Mouse (Mus musculus) midbrain, embryonic 10.5 days (tissue): ENCODE measurements around the gene Vcam1. TPM values are rescaled to one million over a fixed set of nuclear protein-coding genes. Genes with fewer than 3 reads are reported as not detected.

Experiments
- DNase-seq: peaks from one replicate; pipeline ENCODE4 v3.0.0-alpha.2; 2017; ENCODE audit warnings: low spot score
- H3K27ac ChIP-seq: fragments of 300-500 bp; sonication (generic); replicated peaks from 2 replicates; pipeline ENCODE4 v1.5.1; 2016; ENCODE audit warnings: mild to moderate bottlenecking
- H3K27me3 ChIP-seq: fragments of 300-500 bp; sonication (generic); 2 replicates; pipeline ENCODE4 v1.6.1; 2016; ENCODE audit warnings: low read depth, mild to moderate bottlenecking; ENCODE audit not compliant: poor library complexity, severe bottlenecking
- H3K36me3 ChIP-seq: fragments of 300-500 bp; sonication (generic); 2 replicates; pipeline ENCODE4 v1.6.1; 2016; ENCODE audit warnings: mild to moderate bottlenecking, moderate library complexity
- H3K4me1 ChIP-seq: fragments of 300-500 bp; sonication (generic); 2 replicates; pipeline ENCODE4 v1.6.1; 2016
- H3K4me3 ChIP-seq: fragments of 300-500 bp; sonication (generic); 2 replicates; pipeline ENCODE4 v1.5.1; 2016; ENCODE audit warnings: mild to moderate bottlenecking, moderate library complexity
- H3K9me3 ChIP-seq: fragments of 300-500 bp; sonication (generic); replicated peaks from 2 replicates; pipeline ENCODE4 v1.6.1; 2016; ENCODE audit warnings: mild to moderate bottlenecking
- WGBS: fragments of 180-500 bp; shearing (Covaris S2); methylation state at CpG from one replicate; pipeline ENCODE4 v1.1.7; 2016; 5-methylcytosine and 5-hydroxymethylcytosine counted together
- polyA plus RNA-seq: library from polyadenylated mRNA; unstranded; fragments of >200 nt; fragmentation: Nextera tagmentation; extraction: Ambion mirVana; gene quantifications from 2 replicates; pipeline ENCODE4 v1.2.1, GENCODE M21; 2016

Vcam1 gene
- polyA plus RNA-seq, 1 experiment from 2014 or later, result 30.2 TPM

DNA sequence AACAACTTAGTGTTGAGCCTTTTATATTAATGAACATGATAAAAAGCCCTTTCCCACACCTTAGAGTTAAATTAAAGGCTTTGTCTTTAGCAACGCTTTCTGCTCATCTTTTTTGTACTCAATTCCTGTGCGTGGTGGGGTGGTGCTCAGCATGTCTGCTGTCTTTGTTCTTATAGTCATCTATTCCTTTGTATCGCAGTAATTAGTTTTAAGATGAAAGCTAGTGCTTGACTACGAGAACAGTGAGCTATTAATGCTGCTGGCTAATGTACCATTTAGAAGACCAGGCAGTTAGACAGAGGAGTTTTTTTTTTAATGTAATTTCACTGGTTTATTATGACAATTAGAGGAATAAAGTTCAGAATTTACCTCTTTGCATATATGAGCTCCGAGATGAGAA lies 69.2 kb downstream of the Vcam1 start:
- 81% methylated on average over 5 of the region's 5 CpGs for WGBS
- no peak overlapping the region for H3K27ac ChIP-seq
- no peak overlapping the region for H3K4me3 ChIP-seq
- no peaks in the 10 kb centered on the region for H3K27me3 ChIP-seq
- DNase-seq, result no peak
- H3K4me1 ChIP-seq, result no peaks in the 10 kb centered on the region
- no peaks in the 10 kb centered on the region for H3K9me3 ChIP-seq
- no peaks in the 10 kb centered on the region for H3K36me3 ChIP-seq

Other genes with a start within 250 kb of the Vcam1 start
- gene Dph5, start 241.9 kb downstream of the Vcam1 start, polyA plus RNA-seq, result 29.5 and 31.0 TPM in 2 replicates
- 21.0 and 22.6 TPM in 2 replicates for gene Slc30a7, start 122.3 kb downstream of the Vcam1 start, polyA plus RNA-seq
- gene Extl2, start 122.2 kb downstream of the Vcam1 start, polyA plus RNA-seq, result 23.5 and 24.3 TPM in 2 replicates
- gene Gpr88, start 123.8 kb upstream of the Vcam1 start, polyA plus RNA-seq, result not detected in 2 replicates